Mouse (Mus musculus): ENCODE results near the gene Acod1. TPM values are rescaled to one million over a fixed set of nuclear protein-coding genes. Genes with fewer than 3 reads are reported as not detected.

Acod1 gene
- polyA plus RNA-seq, 1 experiment from 2014 or later, result not detected

GRCm38 (mm10) chr14:103073825-103074224, 27.0 kb downstream of the Acod1 start:
- ATAC-seq (ENCODE audit: extremely low read depth, insufficient number of reproducible peaks, low FRiP score, low TSS enrichment), result no peak
- H3K27me3 ChIP-seq (replicated peaks), result no peaks in the 10 kb centered on the region
- no peak overlapping the region for H3K27ac ChIP-seq (replicated peaks)
- no peak overlapping the region for H3K4me2 ChIP-seq
- H3K36me3 ChIP-seq, result peaks cover 72% of the 10 kb centered on the region
- no peak overlapping the region for H3K9ac ChIP-seq
- H3K9me3 ChIP-seq, result no peaks in the 10 kb centered on the region
- no peak overlapping the region for H3K4me3 ChIP-seq
- 94% methylated on average over 8 of the region's 8 CpGs for WGBS
- peaks cover 11% of the 10 kb centered on the region for H3K4me1 ChIP-seq

DNA sequence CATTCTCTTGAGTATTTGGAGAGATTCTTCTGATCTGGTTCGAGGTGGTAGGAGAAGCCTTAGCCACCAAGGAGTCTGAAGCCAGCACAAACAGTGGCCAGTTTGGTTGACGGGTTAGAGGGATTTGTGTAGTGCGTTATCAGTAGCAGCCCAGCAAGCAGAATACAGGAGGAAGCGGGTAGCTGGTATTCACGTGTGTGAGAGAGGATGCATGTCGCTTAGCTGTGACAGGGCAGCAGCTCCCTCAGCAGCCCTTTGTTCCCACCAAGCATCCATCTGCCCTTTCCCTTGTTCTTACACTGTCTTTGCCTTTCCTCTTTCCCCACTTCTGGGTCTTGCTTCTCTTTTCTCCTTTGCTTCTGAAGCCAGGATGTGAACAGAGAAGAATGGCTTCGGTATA, 28.4 kb downstream of the Acod1 start:
- ATAC-seq (ENCODE audit: extremely low read depth, insufficient number of reproducible peaks, low FRiP score, low TSS enrichment), result no peak
- H3K36me3 ChIP-seq, result peaks cover 81% of the 10 kb centered on the region
- WGBS, result 72% methylated on average over 7 of the region's 7 CpGs

GRCm38 (mm10) chr14:103077272-103078005, 30.7 kb downstream of the Acod1 start:
- H3K4me1 ChIP-seq, result no peaks in the 10 kb centered on the region
- WGBS, result 82% methylated on average over 9 of the region's 9 CpGs
- no peak overlapping the region for H3K27ac ChIP-seq (replicated peaks)
- H3K9ac ChIP-seq, result no peak overlapping the region
- no peak overlapping the region for H3K4me2 ChIP-seq
- ATAC-seq (ENCODE audit: extremely low read depth, insufficient number of reproducible peaks, low FRiP score, low TSS enrichment), result no peak
- peaks cover 82% of the 10 kb centered on the region for H3K36me3 ChIP-seq
- H3K4me3 ChIP-seq, result no peak overlapping the region
- H3K27me3 ChIP-seq (replicated peaks), result no peaks in the 10 kb centered on the region
- H3K9me3 ChIP-seq, result no peaks in the 10 kb centered on the region

More for the DNA sequence above, 28.4 kb downstream of the Acod1 start:
- Histone ChIP-seq H3K27ac (replicated peaks) (no peak overlapping the region), H3K4me1 (peaks cover 5% of the 10 kb centered on the region), H3K4me3 (no peak overlapping the region), H3K9me3 (no peaks in the 10 kb centered on the region), H3K27me3 (replicated peaks) (no peaks in the 10 kb centered on the region), H3K4me2 (no peak overlapping the region), H3K9ac (no peak overlapping the region)

GRCm38 (mm10) chr14:103078006-103078912, 31.5 kb downstream of the Acod1 start:
- no peak overlapping the region for H3K4me2 ChIP-seq
- H3K27ac ChIP-seq (replicated peaks), result no peak overlapping the region
- ATAC-seq (ENCODE audit: extremely low read depth, insufficient number of reproducible peaks, low FRiP score, low TSS enrichment), result no peak
- no peak overlapping the region for H3K4me3 ChIP-seq
- peaks cover 81% of the 10 kb centered on the region for H3K36me3 ChIP-seq
- WGBS, result 86% methylated on average over 16 of the region's 16 CpGs
- H3K4me1 ChIP-seq, result no peaks in the 10 kb centered on the region
- H3K9me3 ChIP-seq, result no peaks in the 10 kb centered on the region
- no peaks in the 10 kb centered on the region for H3K27me3 ChIP-seq (replicated peaks)
- no peak overlapping the region for H3K9ac ChIP-seq

DNA sequence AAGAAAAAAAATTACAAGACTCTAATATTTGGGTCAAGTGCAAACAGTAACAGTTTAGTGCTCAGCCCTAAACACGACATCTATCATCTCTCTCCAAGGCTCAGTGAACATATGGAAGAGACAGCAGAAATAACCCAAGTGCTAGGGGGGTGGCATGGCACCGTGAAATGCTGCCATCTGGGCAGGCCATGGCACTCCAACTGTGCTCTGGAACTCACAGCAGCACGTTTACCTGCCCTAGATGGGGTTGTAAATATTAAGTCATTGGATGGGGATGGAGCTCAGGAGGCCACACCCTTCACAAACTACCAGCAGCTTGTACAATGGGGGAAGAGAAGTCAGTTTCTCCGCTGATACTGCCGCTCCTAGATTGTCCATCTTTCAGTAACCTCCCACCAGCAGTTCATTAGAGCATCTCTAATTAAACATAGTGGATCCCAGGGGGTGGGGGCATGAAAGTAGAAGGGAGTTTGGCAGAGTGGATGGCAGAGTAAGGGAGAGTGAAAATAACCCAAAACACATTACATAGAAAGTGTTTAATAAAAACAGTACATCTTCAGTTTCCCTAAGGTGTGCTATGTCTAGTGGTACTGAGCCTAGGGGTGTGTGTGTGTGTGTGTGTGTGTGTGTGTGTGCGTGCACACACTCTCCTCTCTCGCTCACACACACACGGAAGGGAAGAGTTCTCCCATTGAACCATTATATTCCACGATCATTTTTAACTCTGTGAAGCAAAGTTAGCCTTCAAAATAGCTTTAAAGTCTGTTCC, 32.6 kb downstream of the Acod1 start:
- Histone ChIP-seq H3K4me2 (no peak overlapping the region), H3K4me3 (no peak overlapping the region), H3K36me3 (peaks cover 75% of the 10 kb centered on the region), H3K4me1 (no peaks in the 10 kb centered on the region), H3K27ac (replicated peaks) (no peak overlapping the region), H3K9me3 (no peaks in the 10 kb centered on the region), H3K27me3 (replicated peaks) (no peaks in the 10 kb centered on the region), H3K9ac (no peak overlapping the region)
- ATAC-seq (ENCODE audit: extremely low read depth, insufficient number of reproducible peaks, low FRiP score, low TSS enrichment), result no peak
- WGBS, result 86% methylated on average over 9 of the region's 9 CpGs

DNA sequence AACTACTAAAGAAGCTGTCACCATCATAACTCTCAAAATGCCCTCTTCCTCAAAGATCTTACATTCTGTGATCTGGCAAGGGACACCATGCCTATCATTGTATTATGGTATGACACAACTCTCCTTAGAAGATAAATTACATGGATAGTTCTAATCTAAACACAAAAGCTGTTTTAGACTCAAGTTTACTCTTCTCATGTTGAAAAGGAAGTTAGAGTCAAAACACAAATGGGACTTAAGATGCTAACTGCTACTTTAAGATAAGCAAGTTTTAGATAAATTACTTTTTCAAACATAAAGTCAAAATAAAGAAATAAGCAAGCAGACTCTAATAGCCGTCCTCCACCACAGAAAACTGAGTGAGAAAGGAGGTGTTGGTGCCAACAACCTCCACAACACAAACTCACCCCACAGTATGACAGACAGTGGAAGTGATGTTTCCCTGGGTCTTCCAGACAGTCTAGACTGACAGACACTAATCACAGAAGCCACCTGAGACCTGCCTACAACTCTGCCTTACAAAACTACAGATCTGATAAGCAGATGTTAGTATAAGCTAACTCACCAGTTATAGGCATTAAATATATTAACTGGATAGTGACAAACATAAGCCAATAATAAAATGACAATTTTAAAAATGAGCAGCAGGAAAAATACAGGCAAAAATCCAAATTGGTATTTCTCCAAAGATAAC, 39.2 kb downstream of the Acod1 start:
- Histone ChIP-seq H3K4me2 (peak overlapping the region; percentile 39; the same call in 1 of the 2 replicates), H3K4me3 (no peak overlapping the region), H3K27ac (replicated peaks) (peak overlapping the region; percentile 34; the same call in 1 of the 2 replicates), H3K9me3 (no peaks in the 10 kb centered on the region), H3K36me3 (peaks cover 68% of the 10 kb centered on the region), H3K9ac (no peak overlapping the region), H3K27me3 (replicated peaks) (no peaks in the 10 kb centered on the region), H3K4me1 (peaks cover 6% of the 10 kb centered on the region; the same call in 1 of the 2 replicates)
- WGBS, result 57% methylated on average over 1 of the region's 1 CpGs
- no peak for ATAC-seq (ENCODE audit: extremely low read depth, insufficient number of reproducible peaks, low FRiP score, low TSS enrichment)

DNA sequence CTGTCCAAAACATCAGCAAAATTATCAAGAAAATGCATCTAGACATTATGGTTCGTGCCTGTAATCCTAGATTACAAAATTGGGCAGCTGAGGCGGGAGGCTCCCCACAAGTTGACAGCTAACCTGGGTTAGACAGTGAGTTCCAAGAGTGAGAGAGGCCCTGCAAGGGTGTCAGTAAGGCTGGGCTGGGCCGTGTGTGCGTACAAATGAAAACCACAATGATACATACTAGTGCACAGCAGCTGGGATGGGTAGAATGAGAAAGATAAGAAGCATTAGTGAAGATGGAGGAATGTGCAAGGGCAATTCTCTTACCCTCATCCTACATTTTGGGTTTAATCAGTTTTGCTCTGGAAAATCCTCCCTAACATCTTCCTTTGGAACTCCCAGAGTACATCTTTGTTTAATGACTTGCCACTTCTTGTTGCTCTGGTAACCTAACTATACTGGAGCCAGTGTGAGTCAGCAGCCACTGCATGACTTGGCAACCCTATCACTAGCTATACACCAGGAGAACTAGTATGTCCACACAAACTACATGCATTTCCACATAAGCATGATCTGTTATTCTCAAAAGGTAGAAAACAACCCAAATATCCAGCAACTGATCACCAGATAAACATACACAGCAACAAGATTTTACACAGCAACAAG, 40.0 kb downstream of the Acod1 start:
- Histone ChIP-seq H3K4me2 (peak overlapping the region; percentile 12), H3K36me3 (peaks cover 73% of the 10 kb centered on the region), H3K27ac (replicated peaks) (peak overlapping the region; percentile 34; the same call in 1 of the 2 replicates), H3K9ac (no peak overlapping the region), H3K27me3 (replicated peaks) (no peaks in the 10 kb centered on the region), H3K9me3 (no peaks in the 10 kb centered on the region), H3K4me1 (peaks cover 9% of the 10 kb centered on the region), H3K4me3 (no peak overlapping the region)
- ATAC-seq (ENCODE audit: extremely low read depth, insufficient number of reproducible peaks, low FRiP score, low TSS enrichment), result peak; percentile 83
- WGBS, result 84% methylated on average over 4 of the region's 4 CpGs

DNA sequence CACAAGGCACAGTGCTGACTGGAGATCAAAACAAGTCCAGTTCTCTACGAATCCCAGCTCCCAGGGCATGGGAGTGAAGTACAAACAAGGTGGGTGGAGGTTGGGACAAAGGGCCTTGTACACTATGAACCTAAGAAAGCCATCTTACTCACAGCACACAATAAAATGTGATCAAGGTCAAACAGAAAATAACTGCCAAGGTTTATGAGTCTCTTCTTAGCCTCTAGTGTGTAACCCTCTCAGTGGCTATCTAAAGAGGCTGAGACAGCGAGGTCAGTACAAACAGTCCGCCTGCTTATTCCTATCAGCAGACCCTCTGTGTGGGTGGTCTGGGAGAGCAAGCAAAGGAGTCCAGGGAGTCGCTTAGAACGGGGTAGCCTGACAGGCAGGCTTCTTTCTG, 41.1 kb downstream of the Acod1 start:
- Histone ChIP-seq H3K36me3 (peaks cover 72% of the 10 kb centered on the region), H3K9me3 (no peaks in the 10 kb centered on the region)
- WGBS, result 67% methylated on average over 5 of the region's 5 CpGs

GRCm38 (mm10) chr14:103088624-103089023, 41.8 kb downstream of the Acod1 start:
- Histone ChIP-seq H3K27me3 (replicated peaks) (no peaks in the 10 kb centered on the region), H3K27ac (replicated peaks) (no peak overlapping the region), H3K4me1 (peaks cover 17% of the 10 kb centered on the region), H3K4me3 (no peak overlapping the region), H3K4me2 (no peak overlapping the region), H3K9me3 (no peaks in the 10 kb centered on the region), H3K36me3 (peaks cover 66% of the 10 kb centered on the region), H3K9ac (no peak overlapping the region)
- ATAC-seq (ENCODE audit: extremely low read depth, insufficient number of reproducible peaks, low FRiP score, low TSS enrichment), result no peak
- 72% methylated on average over 6 of the region's 6 CpGs for WGBS

More for the DNA sequence above, 41.1 kb downstream of the Acod1 start:
- Histone ChIP-seq H3K27me3 (replicated peaks) (no peaks in the 10 kb centered on the region), H3K27ac (replicated peaks) (no peak overlapping the region), H3K4me1 (peaks cover 13% of the 10 kb centered on the region), H3K4me2 (peak overlapping the region; percentile 4; the same call in 1 of the 2 replicates), H3K9ac (no peak overlapping the region), H3K4me3 (no peak overlapping the region)
- no peak for ATAC-seq (ENCODE audit: extremely low read depth, insufficient number of reproducible peaks, low FRiP score, low TSS enrichment)

DNA sequence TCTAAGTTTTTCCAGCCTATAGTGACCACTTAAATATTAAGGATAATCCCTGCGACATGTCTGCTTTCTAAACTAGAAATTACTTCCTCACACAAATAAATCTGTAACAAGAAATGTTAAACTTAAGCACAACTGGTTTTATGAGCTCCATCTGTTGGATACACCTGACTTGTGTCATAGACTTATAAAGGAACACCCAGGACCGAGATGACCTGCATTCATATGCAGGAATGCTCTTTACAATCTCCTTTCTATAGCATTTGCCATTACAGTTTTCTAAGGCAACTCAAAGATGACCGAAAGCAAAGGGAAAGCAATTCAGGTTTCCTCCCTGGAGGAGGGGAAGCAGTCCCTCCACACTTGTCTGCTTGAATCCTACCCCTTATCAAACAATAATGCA, 46.5 kb downstream of the Acod1 start:
- ATAC-seq (ENCODE audit: extremely low read depth, insufficient number of reproducible peaks, low FRiP score, low TSS enrichment), result no peak
- peak overlapping the region; percentile 6; the same call in 1 of the 2 replicates for H3K4me2 ChIP-seq
- H3K9me3 ChIP-seq, result no peaks in the 10 kb centered on the region
- no peak overlapping the region for H3K9ac ChIP-seq
- H3K36me3 ChIP-seq, result peaks cover 55% of the 10 kb centered on the region
- peaks cover 48% of the 10 kb centered on the region for H3K4me1 ChIP-seq
- no peak overlapping the region for H3K4me3 ChIP-seq
- no peaks in the 10 kb centered on the region for H3K27me3 ChIP-seq (replicated peaks)
- no peak overlapping the region for H3K27ac ChIP-seq (replicated peaks)
- WGBS, result 83% methylated on average over 3 of the region's 3 CpGs
